Mouse (Mus musculus) lung, adult 2 months (tissue): ENCODE data around the gene Rora.

Source experiments
- CTCF ChIP-seq: fragments of 200-500 bp; IDR thresholded peaks from 2 replicates; pipeline ENCODE4 v1.5.1; 2011; ENCODE audit warnings: mild to moderate bottlenecking, low read length, control low read depth; ENCODE audit not compliant: insufficient read depth
- POLR2A ChIP-seq: fragments of 200-500 bp; IDR thresholded peaks from 2 replicates; pipeline ENCODE4 v1.6.1; 2011; ENCODE audit warnings: low read depth, mild to moderate bottlenecking, control low read depth, low read length, borderline replicate concordance; ENCODE audit errors: extremely low read depth

- no peak for TF ChIP-seq POLR2A
- TF ChIP-seq CTCF = no peak
These were observed 398.3 kb downstream of the Rora start for GRCm38 (mm10) chr9:69051890-69052289.
